Mouse (Mus musculus) small intestine, adult 2 months (tissue): ENCODE measurements around the gene Hdac11. TPM values are rescaled to one million over a fixed set of nuclear protein-coding genes. Genes with fewer than 3 reads are reported as not detected.
"Not testable (repeated sequence)": the region's sequence is repeated elsewhere in the genome, so short reads cannot be mapped to it uniquely, and the experiment has no call there.

Experiments used
- H3K27ac ChIP-seq: fragments of 200-500 bp; 2 replicates; pipeline ENCODE4 v1.5.1; 2012; ENCODE audit warnings: low read depth, low read length, control low read depth, inconsistent platforms; ENCODE audit not compliant: insufficient read depth
- H3K27me3 ChIP-seq: fragments of 200-500 bp; 2 replicates; pipeline ENCODE4 v1.6.1; 2012; ENCODE audit warnings: mild to moderate bottlenecking, moderate library complexity, low read length, inconsistent platforms; ENCODE audit not compliant: control insufficient read depth, insufficient read depth
- H3K36me3 ChIP-seq: fragments of 200-500 bp; 2 replicates; pipeline ENCODE4 v1.6.1; 2012; ENCODE audit warnings: mild to moderate bottlenecking, low read length, control low read depth, inconsistent platforms; ENCODE audit not compliant: control insufficient read depth, insufficient read depth
- H3K4me1 ChIP-seq: fragments of 200-500 bp; 2 replicates; pipeline ENCODE4 v1.6.1; 2012; ENCODE audit warnings: low read length, inconsistent platforms, mixed read lengths; ENCODE audit not compliant: control insufficient read depth, insufficient read depth, insufficient read length
- H3K4me3 ChIP-seq: fragments of 200-500 bp; 2 replicates; pipeline ENCODE4 v1.5.1; 2012; ENCODE audit warnings: low read depth, mild to moderate bottlenecking, control low read depth, inconsistent platforms, low read length, moderate library complexity
- CTCF ChIP-seq: fragments of 200-500 bp; IDR thresholded peaks from 2 replicates; pipeline ENCODE4 v1.5.1; 2012; ENCODE audit warnings: low read depth, mild to moderate bottlenecking, control low read depth, inconsistent platforms, low read length, moderate library complexity, mixed read lengths; ENCODE audit not compliant: insufficient replicate concordance, insufficient read length; ENCODE audit errors: extremely low read depth
- POLR2A ChIP-seq: fragments of 200-500 bp; IDR thresholded peaks from 2 replicates; pipeline ENCODE4 v1.6.1; 2012; ENCODE audit warnings: low read depth, mild to moderate bottlenecking, control low read depth, inconsistent platforms, low read length, moderate library complexity
- WGBS: fragments of 180-500 bp; shearing (Covaris S2); methylation state at CpG from one replicate; pipeline ENCODE4 v1.1.7; 2018; 5-methylcytosine and 5-hydroxymethylcytosine counted together
- polyA plus RNA-seq: library from polyadenylated mRNA; depleted of rRNA; stranded (reverse); fragments of >200 nt; gene quantifications from 2 replicates; pipeline ENCODE4 v1.2.3, GENCODE M21; 2012

The Hdac11 gene
- polyA plus RNA-seq, 1 experiment: 24.0 TPM

- Histone ChIP-seq H3K27ac (no peak overlapping the region), H3K4me1 (no peaks in the 10 kb centered on the region), H3K27me3 (0 out of 2 replicates have a peak, but pooled peaks cover 4% of the 10 kb centered on the region), H3K4me3 (no peak overlapping the region), H3K36me3 (no peaks in the 10 kb centered on the region)
- TF ChIP-seq CTCF (no peak), POLR2A (no peak)
- 71% methylated on average over 3 of the region's 3 CpGs for WGBS
Observed at GRCm38 (mm10) chr6:91207491-91207890, 51.0 kb downstream of the Hdac11 start.

GRCm38 (mm10) chr6:91209780-91210179 lies 53.3 kb downstream of the Hdac11 start:
- 27% methylated on average over 2 of the region's 2 CpGs for WGBS
- TF ChIP-seq POLR2A (no peak), CTCF (no peak)
- H3K36me3 ChIP-seq: no peaks in the 10 kb centered on the region
- H3K4me3 ChIP-seq: no peak overlapping the region
- no peak overlapping the region for H3K27ac ChIP-seq
- no peaks in the 10 kb centered on the region; the same call in 1 of the 2 replicates for H3K4me1 ChIP-seq
- 0 out of 2 replicates have a peak, but pooled peaks cover 9% of the 10 kb centered on the region for H3K27me3 ChIP-seq

GRCm38 (mm10) chr6:91210852-91211251 lies 54.4 kb downstream of the Hdac11 start:
- Histone ChIP-seq H3K27ac (no peak overlapping the region), H3K36me3 (no peaks in the 10 kb centered on the region), H3K4me3 (no peak overlapping the region), H3K27me3 (0 out of 2 replicates have a peak, but pooled peaks cover 9% of the 10 kb centered on the region), H3K4me1 (no peaks in the 10 kb centered on the region; the same call in 1 of the 2 replicates)
- 50% methylated on average over 3 of the region's 3 CpGs for WGBS
- TF ChIP-seq CTCF (no peak), POLR2A (no peak)

- not testable (repeated sequence) for H3K36me3 ChIP-seq, H3K4me1 ChIP-seq, H3K27ac ChIP-seq, H3K27me3 ChIP-seq
- H3K4me3 ChIP-seq: peak within 1 kb of the TSS; percentile 48
Observed at GRCm38 (mm10) chr6:91212155-91212554, 55.7 kb downstream of the Hdac11 start, which contains the start of gene Fbln2. Gene Fbln2, plus strand, starts transcription at chr6:91212455.

GRCm38 (mm10) chr6:91212571-91212970 lies 56.1 kb downstream of the Hdac11 start:
- no peak overlapping the region for H3K27ac ChIP-seq
- 0 out of 2 replicates have a peak, but pooled peaks cover 9% of the 10 kb centered on the region for H3K27me3 ChIP-seq
- peak overlapping the region; percentile 48 for H3K4me3 ChIP-seq
- 3% methylated on average over 29 of the region's 29 CpGs for WGBS
- H3K4me1 ChIP-seq: no peaks in the 10 kb centered on the region; the same call in 1 of the 2 replicates
- no peaks in the 10 kb centered on the region for H3K36me3 ChIP-seq
- TF ChIP-seq POLR2A (no peak; the same call in 1 of the 2 replicates), CTCF (no peak)

GRCm38 (mm10) chr6:91213287-91214218 lies 57.1 kb downstream of the Hdac11 start:
- peak overlapping the region; percentile 48 for H3K4me3 ChIP-seq
- 61% methylated on average over 21 of the region's 21 CpGs for whole genome bisulfite sequencing
- no peak for TF ChIP-seq POLR2A
- no peak for TF ChIP-seq CTCF

GRCm38 (mm10) chr6:91215454-91215853 lies 59.0 kb downstream of the Hdac11 start:
- no peak for TF ChIP-seq POLR2A
- no peak for TF ChIP-seq CTCF
- Histone ChIP-seq H3K4me3 (no peak overlapping the region), H3K4me1 (no peaks in the 10 kb centered on the region; the same call in 1 of the 2 replicates), H3K27me3 (0 out of 2 replicates have a peak, but pooled peaks cover 9% of the 10 kb centered on the region), H3K27ac (no peak overlapping the region), H3K36me3 (no peaks in the 10 kb centered on the region)
- 71% methylated on average over 1 of the region's 1 CpGs for WGBS

More at GRCm38 (mm10) chr6:91213287-91214218, 57.1 kb downstream of the Hdac11 start:
- Histone ChIP-seq H3K27ac (no peak overlapping the region), H3K4me1 (no peaks in the 10 kb centered on the region; the same call in 1 of the 2 replicates), H3K36me3 (no peaks in the 10 kb centered on the region), H3K27me3 (0 out of 2 replicates have a peak, but pooled peaks cover 9% of the 10 kb centered on the region)
